Mouse (Mus musculus) CH12.LX (cell line): ENCODE measurements at regions not wholly inside any gene's neighbourhood (a gene's known extent, or its start where the extent isn't known, plus 50 kb on each side); places are given as distances from the start of the nearest gene placed in this dataset.

Source experiments
- DNase-seq: peaks from one replicate; pipeline ENCODE4 v3.0.0-alpha.2; 2013; ENCODE audit errors: extremely low read depth
- H3K27ac ChIP-seq: 2 replicates; pipeline ENCODE4 v1.5.1; 2012; ENCODE audit warnings: low read depth, mild to moderate bottlenecking, control low read depth, moderate library complexity; ENCODE audit not compliant: insufficient read depth
- H3K27me3 ChIP-seq: replicated peaks from 2 replicates; pipeline ENCODE3; 2012; ENCODE audit warnings: inconsistent platforms
- H3K36me3 ChIP-seq, 2 experiments: replicated peaks in 1 of 2; 2 replicates each; pipeline versions ENCODE3 to v1.6.1; 2012; ENCODE audit warnings: inconsistent platforms in 1 of 2, low read length in 1 of 2, mild to moderate bottlenecking in 1 of 2, mixed read lengths in 1 of 2, moderate library complexity in 1 of 2; ENCODE audit not compliant: control insufficient read depth in 1 of 2, insufficient read depth in 1 of 2
- H3K4me1 ChIP-seq, 2 experiments: 2 replicates each; pipeline ENCODE4 v1.6.1; 2012; ENCODE audit warnings: inconsistent platforms in 1 of 2, moderate library complexity in 1 of 2; ENCODE audit not compliant: insufficient read depth in 2 of 2, control insufficient read depth in 1 of 2
- H3K4me2 ChIP-seq: 2 replicates; pipeline ENCODE4 v1.6.1; 2012; ENCODE audit warnings: low read depth, mild to moderate bottlenecking, control low read depth; ENCODE audit not compliant: poor library complexity, insufficient read depth, severe bottlenecking
- H3K4me3 ChIP-seq, 3 experiments: fragments of 150-350 bp in 1 of 3; sonication (generic) in 1 of 3; replicated peaks in 1 of 3; 2 replicates each; pipeline versions ENCODE3 to v1.5.1; 2011 to 2012; ENCODE audit warnings: low read depth in 2 of 3, low read length in 2 of 3, mild to moderate bottlenecking in 2 of 3, moderate library complexity in 2 of 3, control low read depth in 1 of 3, improper control_type of control experiment in 1 of 3, inconsistent platforms in 1 of 3, mixed read lengths in 1 of 3; ENCODE audit not compliant: poor library complexity in 1 of 3
- H3K79me2 ChIP-seq: replicated peaks from 2 replicates; pipeline ENCODE4 v1.6.1; 2012; ENCODE audit warnings: mild to moderate bottlenecking, moderate library complexity; ENCODE audit not compliant: control insufficient read depth, poor library complexity, insufficient read depth, severe bottlenecking; ENCODE audit errors: extremely low read depth
- H3K9ac ChIP-seq: 2 replicates; pipeline ENCODE4 v1.6.1; 2012; ENCODE audit warnings: low read depth, mild to moderate bottlenecking, control low read depth, moderate library complexity; ENCODE audit not compliant: insufficient read depth
- H3K9me3 ChIP-seq: replicated peaks from 2 replicates; pipeline ENCODE3; 2012; ENCODE audit warnings: low read length, inconsistent platforms, mixed read lengths
- CTCF ChIP-seq, 2 experiments: IDR thresholded peaks in 1 of 2; conservative IDR thresholded peaks in 1 of 2; 2 replicates each; pipeline ENCODE4 v1.5.1; 2011 to 2012; ENCODE audit warnings: low read depth in 2 of 2, low read length in 2 of 2, improper control_type of control experiment in 1 of 2, inconsistent platforms in 1 of 2, mild to moderate bottlenecking in 1 of 2, moderate library complexity in 1 of 2
- IRF4 ChIP-seq: IDR thresholded peaks from 2 replicates; pipeline ENCODE4 v1.6.1; 2014; ENCODE audit warnings: low read depth, mild to moderate bottlenecking, inconsistent platforms, low read length, improper control_type of control experiment
- KAT2A ChIP-seq: IDR thresholded peaks from 2 replicates; pipeline ENCODE4 v1.6.1; 2012; ENCODE audit warnings: low read length, improper control_type of control experiment, inconsistent platforms; ENCODE audit not compliant: insufficient replicate concordance
- MAX ChIP-seq: IDR thresholded peaks from 2 replicates; pipeline ENCODE4 v1.6.1; 2011; ENCODE audit warnings: low read length, improper control_type of control experiment
- MYC ChIP-seq: IDR thresholded peaks from 2 replicates; pipeline ENCODE4 v1.6.1; 2011; ENCODE audit warnings: low read depth, mild to moderate bottlenecking, improper control_type of control experiment, low read length
- PAX5 ChIP-seq: IDR thresholded peaks from 2 replicates; pipeline ENCODE4 v1.6.1; 2012; ENCODE audit warnings: low read length, inconsistent platforms, mixed read lengths
- RAD21 ChIP-seq: IDR thresholded peaks from 2 replicates; pipeline ENCODE4 v1.6.1; 2011; ENCODE audit warnings: low read depth, mild to moderate bottlenecking, low read length, improper control_type of control experiment, moderate library complexity
- RCOR1 ChIP-seq: conservative IDR thresholded peaks from 2 replicates; pipeline ENCODE4 v1.6.1; 2012; ENCODE audit warnings: low read depth, mild to moderate bottlenecking, inconsistent platforms, low read length, improper control_type of control experiment
- SMC3 ChIP-seq: IDR thresholded peaks from 2 replicates; pipeline ENCODE4 v1.6.1; 2011; ENCODE audit warnings: low read depth, low read length, improper control_type of control experiment
- USF2 ChIP-seq: conservative IDR thresholded peaks from 2 replicates; pipeline ENCODE4 v1.6.1; 2011; ENCODE audit warnings: low read depth, low read length, improper control_type of control experiment
- dilution Hi-C: fragments of 300-500 bp; cut with MboI; formaldehyde crosslinking; loops from 2 replicates; pipeline ENCODE4 v1.14.3; 2020; ENCODE audit warnings: low sequenced_read_pairs; ENCODE audit not compliant: extremely low pct_unique_long_range_greater_than_20kb, extremely low pct_ligation_motif_present
- in situ Hi-C: fragments of 300-500 bp; cut with MboI; formaldehyde crosslinking; loops from 3 replicates; pipeline ENCODE4 v1.14.3; 2019; ENCODE audit warnings: low sequenced_read_pairs, low pct_ligation_motif_present, low pct_unique_long_range_greater_than_20kb, mixed read lengths

- Histone ChIP-seq H3K4me2 (no peak overlapping the region), H3K27ac (no peak overlapping the region), H3K36me3 (no peaks in the 10 kb centered on the region), H3K27me3 (no peaks in the 10 kb centered on the region), H3K9me3 (no peaks in the 10 kb centered on the region), H3K4me1 (peaks cover 0 to 11% of the 10 kb centered on the region in 2 experiments; a peak in 1 of 4 replicates), H3K9ac (no peak overlapping the region), H3K4me3 (no peak overlapping the region), H3K79me2 (no peaks in the 10 kb centered on the region)
- TF ChIP-seq PAX5 = no peak
- dilution Hi-C loops = no loop called here
- in situ Hi-C loops = no loop called here
- DNase-seq = no peak
These were observed 394.4 kb upstream of the Plxna2 start for GRCm38 (mm10) chr1:194223610-194224009.

GRCm38 (mm10) chr1:194223015-194223414 lies 395.0 kb upstream of the Plxna2 start:
- TF ChIP-seq RAD21 (peak; percentile 42), IRF4 (no peak), CTCF (conservative IDR thresholded peaks at IDR 0.05 in 1 of 2, IDR thresholded peaks at IDR 0.05 in 1 of 2; ENCODE audit: low read depth in 2 of 2, low read length in 2 of 2) (peak; percentile 68 to 81), KAT2A (no peak), SMC3 (peak; percentile 65), MYC (no peak)
- TF ChIP-seq, all 38 proteins: peak for 3
- no peak overlapping the region for H3K27ac ChIP-seq
- no peak overlapping the region for H3K9ac ChIP-seq
- in situ Hi-C loops (no loop called here), dilution Hi-C loops (no loop called here)
- DNase-seq = peak; percentile 67
- H3K79me2 ChIP-seq = no peaks in the 10 kb centered on the region
- H3K4me3 ChIP-seq = no peak overlapping the region
- H3K36me3 ChIP-seq = no peaks in the 10 kb centered on the region
- no peak overlapping the region for H3K4me2 ChIP-seq
- no peaks in the 10 kb centered on the region for H3K27me3 ChIP-seq
- peaks cover 0 to 11% of the 10 kb centered on the region in 2 experiments; a peak in 1 of 4 replicates for H3K4me1 ChIP-seq
- H3K9me3 ChIP-seq = no peaks in the 10 kb centered on the region

- Histone ChIP-seq H3K9ac (no peak overlapping the region), H3K4me1 (no peaks in the 10 kb centered on the region), H3K79me2 (no peaks in the 10 kb centered on the region), H3K36me3 (no peaks in the 10 kb centered on the region), H3K27ac (no peak overlapping the region), H3K4me2 (no peak overlapping the region), H3K9me3 (no peaks in the 10 kb centered on the region), H3K27me3 (no peaks in the 10 kb centered on the region), H3K4me3 (no peak overlapping the region)
- TF ChIP-seq USF2 = no peak
- no peak for TF ChIP-seq MAX
- TF ChIP-seq RCOR1 = no peak
- TF ChIP-seq KAT2A = no peak
- in situ Hi-C loops = no loop called here
- DNase-seq = no peak
- dilution Hi-C loops = no loop called here
These were observed 409.7 kb upstream of the Plxna2 start for GRCm38 (mm10) chr1:194208034-194209000.
